Mouse (Mus musculus) heart, adult 9 months (tissue): Measurements from ENCODE around the gene Tgoln1.

Experiments
- DNase-seq, 2 experiments: peaks; one replicate each; pipeline ENCODE4 v3.0.0; 2022; ENCODE audit warnings: low spot score in 2 of 2

Tgoln1 gene

GRCm38 (mm10) chr6:72630370-72630769, 13.6 kb upstream of the Tgoln1 start:
- no peak for DNase-seq

GRCm38 (mm10) chr6:72627276-72627675, 10.5 kb upstream of the Tgoln1 start:
- DNase-seq, result no peak

- DNase-seq, result no peak
These were observed 9.6 kb upstream of the Tgoln1 start for GRCm38 (mm10) chr6:72626391-72626790.

GRCm38 (mm10) chr6:72623661-72624402, 7.0 kb upstream of the Tgoln1 start:
- DNase-seq, result peak in 1 of 2 experiments; percentile 31

GRCm38 (mm10) chr6:72622917-72623316, 6.1 kb upstream of the Tgoln1 start:
- no peak for DNase-seq

GRCm38 (mm10) chr6:72620920-72621319, 4.1 kb upstream of the Tgoln1 start:
- no peak for DNase-seq

- no peak for DNase-seq
These were observed 3.1 kb upstream of the Tgoln1 start for GRCm38 (mm10) chr6:72619734-72620532.

- no peak for DNase-seq
These were observed 1.0 kb downstream of the Tgoln1 start for GRCm38 (mm10) chr6:72615561-72616375.

- no peak for DNase-seq
These were observed 1.6 kb downstream of the Tgoln1 start for GRCm38 (mm10) chr6:72615151-72615550.

GRCm38 (mm10) chr6:72610261-72610660, 6.5 kb downstream of the Tgoln1 start:
- DNase-seq, result no peak

- DNase-seq, result no peak
These were observed 8.1 kb downstream of the Tgoln1 start for GRCm38 (mm10) chr6:72608662-72609184.

GRCm38 (mm10) chr6:72607676-72608075, 9.1 kb downstream of the Tgoln1 start:
- DNase-seq, result no peak

GRCm38 (mm10) chr6:72607060-72607459, 9.7 kb downstream of the Tgoln1 start:
- no peak for DNase-seq

GRCm38 (mm10) chr6:72604066-72604465, 12.7 kb downstream of the Tgoln1 start:
- DNase-seq, result no peak

- peak; percentile 58 to 77 for DNase-seq
These were observed 15.1 kb downstream of the Tgoln1 start for GRCm38 (mm10) chr6:72601732-72602131.

- no peak for DNase-seq
These were observed 16.0 kb downstream of the Tgoln1 start for GRCm38 (mm10) chr6:72600771-72601170.

- no peak for DNase-seq
These were observed 16.6 kb downstream of the Tgoln1 start for GRCm38 (mm10) chr6:72600216-72600615.

GRCm38 (mm10) chr6:72598791-72599557, 17.8 kb downstream of the Tgoln1 start:
- DNase-seq, result peak in 1 of 2 experiments; percentile 68

GRCm38 (mm10) chr6:72597956-72598753, 18.6 kb downstream of the Tgoln1 start, which contains the start of the genes Elmod3 and Retsat:
Gene Elmod3, minus strand, starts transcription at chr6:72598413.
Gene Retsat, plus strand, starts transcription at chr6:72598475.
- DNase-seq, result peak; percentile 96 to 97
